Mouse (Mus musculus): ENCODE data around the gene Lad1.

Gene Lad1

DNA sequence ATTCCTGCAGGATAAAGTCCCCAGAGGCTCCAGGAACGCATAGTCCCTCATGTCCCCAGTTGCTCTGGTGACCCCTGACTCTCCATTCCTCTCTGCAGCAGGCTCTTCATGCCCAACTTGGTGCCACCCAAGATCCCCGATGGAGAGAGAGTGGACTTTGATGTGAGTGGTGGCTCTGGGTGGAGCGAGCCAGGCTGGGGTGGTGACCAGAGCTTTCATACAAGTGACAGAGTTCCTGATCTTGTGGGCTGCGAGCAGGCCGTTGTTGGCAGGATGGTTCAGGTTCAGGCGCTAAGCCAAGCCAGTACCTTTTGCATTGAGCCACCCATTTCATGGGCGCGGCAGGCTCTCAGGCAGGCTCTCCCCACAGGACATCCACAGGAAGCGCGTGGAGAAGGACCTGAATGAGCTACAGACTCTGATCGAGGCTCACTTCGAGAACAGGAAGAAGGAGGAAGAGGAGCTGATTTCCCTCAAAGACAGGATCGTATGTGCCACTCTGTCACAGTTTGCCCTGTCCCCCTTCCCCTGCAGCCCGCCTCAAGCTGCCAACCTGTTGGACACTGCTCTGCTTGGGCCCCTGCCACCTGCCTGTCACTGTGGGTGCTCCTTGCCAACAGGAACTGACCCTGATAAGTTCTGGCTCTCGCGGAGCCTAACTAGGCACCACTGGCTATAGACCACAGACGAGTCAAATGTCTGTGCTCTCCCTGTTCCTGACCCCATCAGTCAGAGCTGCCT lies 29.4 kb downstream of the Lad1 start:
- DNase-seq: no peak

GRCm38 (mm10) chr1:135850722-135851512 lies 32.5 kb downstream of the Lad1 start:
- DNase-seq: peak; percentile 10

- DNase-seq: no peak
Observed at GRCm38 (mm10) chr1:135852044-135852756, 33.8 kb downstream of the Lad1 start.

- no peak for DNase-seq
Observed at GRCm38 (mm10) chr1:135853200-135853599, 34.8 kb downstream of the Lad1 start.

GRCm38 (mm10) chr1:135854591-135855343 lies 36.4 kb downstream of the Lad1 start:
- DNase-seq: no peak

GRCm38 (mm10) chr1:135855344-135855687 lies 36.9 kb downstream of the Lad1 start:
- no peak for DNase-seq

DNA sequence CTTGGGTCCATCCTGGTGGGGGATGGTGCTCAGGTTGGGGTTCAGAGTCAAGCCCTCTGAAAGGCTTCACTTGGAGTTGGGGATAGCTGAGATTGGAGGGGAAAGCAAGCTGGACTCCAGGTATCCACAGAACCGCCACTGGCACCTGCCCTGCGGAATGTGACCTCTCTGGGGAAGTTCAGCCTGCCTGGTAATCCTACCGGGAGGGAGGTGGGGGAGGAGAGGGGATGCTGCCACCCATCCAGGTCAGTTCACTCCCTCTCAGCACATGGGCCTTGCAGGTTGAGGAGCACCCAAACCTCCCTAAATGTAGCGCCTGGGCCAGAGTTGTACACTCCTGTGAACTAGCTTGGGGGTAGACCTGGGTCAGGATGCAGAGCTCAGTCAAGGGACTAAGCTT lies 37.7 kb downstream of the Lad1 start:
- no peak for DNase-seq

DNA sequence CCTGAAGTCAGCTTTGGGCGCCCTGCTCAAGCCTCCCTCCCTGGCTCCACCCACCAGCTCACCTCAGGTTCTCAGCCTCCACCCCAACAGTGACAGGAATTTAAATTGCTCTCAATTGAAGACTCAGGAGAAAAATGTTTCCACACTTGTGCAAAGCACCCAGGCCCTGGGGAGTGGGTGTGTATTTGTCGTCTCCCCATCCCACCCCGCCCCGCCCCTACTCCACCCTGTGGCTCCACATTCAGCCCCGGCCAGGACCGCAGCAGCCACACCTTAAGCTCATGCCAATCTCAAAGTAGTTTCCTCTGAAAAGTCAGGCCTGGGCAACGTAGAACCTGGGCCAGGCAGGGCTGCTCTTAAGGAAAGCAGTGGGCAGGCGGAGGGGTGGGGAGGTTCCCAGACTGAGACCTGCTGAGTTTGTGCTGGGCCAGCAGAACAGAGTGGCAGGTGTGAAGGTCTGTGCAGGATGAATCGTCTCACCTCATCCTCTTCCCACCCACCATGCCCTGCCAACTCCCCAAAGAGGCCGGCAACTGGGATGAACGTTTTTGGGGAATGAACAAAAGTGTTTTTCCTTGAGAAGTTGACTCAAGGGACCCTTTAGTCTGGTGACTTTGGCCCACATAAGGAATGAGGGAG lies 38.9 kb downstream of the Lad1 start:
- no peak for DNase-seq

GRCm38 (mm10) chr1:135858533-135858932 lies 40.1 kb downstream of the Lad1 start:
- DNase-seq: no peak

GRCm38 (mm10) chr1:135861091-135861490 lies 42.7 kb downstream of the Lad1 start:
- DNase-seq: no peak

- no peak for DNase-seq
Observed at GRCm38 (mm10) chr1:135861980-135862552, 43.7 kb downstream of the Lad1 start.

DNA sequence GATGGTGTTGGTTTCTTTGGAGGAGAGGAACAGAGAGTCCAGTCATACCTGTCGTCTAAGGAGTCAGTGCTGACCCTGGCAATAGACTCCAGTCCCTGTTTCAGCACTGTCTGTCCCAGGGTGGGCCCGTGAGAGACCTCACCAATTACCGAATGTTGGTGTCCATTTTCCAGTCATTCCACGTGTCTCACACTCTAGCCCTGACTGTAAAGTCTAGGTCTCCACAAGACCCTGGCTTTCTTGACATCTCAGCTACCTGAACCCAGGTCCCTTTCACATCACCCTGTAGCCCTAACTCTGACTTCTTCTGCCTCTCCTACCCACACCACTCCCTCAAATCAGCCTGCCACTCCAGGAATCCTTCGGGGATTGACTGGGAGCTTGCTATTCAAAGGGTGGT lies 44.2 kb downstream of the Lad1 start:
- DNase-seq: no peak

DNA sequence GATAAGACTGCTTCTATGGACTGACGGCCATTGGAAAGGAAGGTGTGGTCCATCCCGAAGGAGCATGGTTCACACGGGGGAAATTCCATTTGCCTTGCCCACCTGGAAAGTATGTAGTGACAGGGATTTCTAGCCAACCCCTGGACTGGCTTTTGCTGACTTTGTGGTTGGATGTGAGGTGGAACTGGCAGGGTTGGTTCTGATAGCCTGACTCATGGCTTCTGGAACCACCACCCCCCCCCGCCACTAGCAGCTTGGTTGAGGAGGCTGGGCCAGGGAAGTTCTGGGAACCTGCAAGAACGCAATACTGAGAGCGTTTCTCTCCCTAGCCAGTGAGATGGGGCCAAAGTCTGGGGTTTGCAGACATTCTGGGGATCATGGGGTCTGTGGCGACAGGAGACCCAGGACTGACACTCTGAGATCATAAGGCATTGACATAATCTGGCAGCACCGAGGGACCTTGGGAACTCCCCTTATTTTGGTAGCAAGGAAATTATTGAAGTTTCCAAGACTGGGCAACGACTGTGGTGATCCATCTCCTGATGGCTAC lies 45.5 kb downstream of the Lad1 start:
- DNase-seq: no peak

GRCm38 (mm10) chr1:135864830-135865229 lies 46.4 kb downstream of the Lad1 start:
- no peak for DNase-seq

- DNase-seq: peak; percentile 75
Observed at GRCm38 (mm10) chr1:135865518-135866194, 47.3 kb downstream of the Lad1 start.

DNA sequence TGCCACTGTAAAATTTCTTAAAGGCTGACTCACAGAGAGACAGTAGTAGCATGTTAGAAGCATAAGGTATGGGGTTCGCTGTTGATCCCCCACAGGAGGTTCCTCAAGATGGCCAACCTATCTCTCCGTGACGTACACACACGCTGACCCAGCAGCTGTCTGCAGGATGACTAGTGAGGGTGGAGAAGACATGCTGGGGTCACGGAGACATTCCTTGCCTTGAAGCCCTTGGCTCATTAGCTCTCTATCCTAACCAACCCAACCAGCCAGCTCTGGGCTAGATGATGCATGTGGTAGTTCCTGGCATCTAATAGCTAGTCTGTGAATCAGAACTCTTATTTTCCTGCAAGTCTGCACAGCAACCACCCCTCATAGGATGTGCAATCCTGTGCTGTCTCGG lies 50.2 kb downstream of the Lad1 start:
- no peak for DNase-seq

- no peak for DNase-seq
Observed at GRCm38 (mm10) chr1:135872991-135873390, 54.6 kb downstream of the Lad1 start.

DNA sequence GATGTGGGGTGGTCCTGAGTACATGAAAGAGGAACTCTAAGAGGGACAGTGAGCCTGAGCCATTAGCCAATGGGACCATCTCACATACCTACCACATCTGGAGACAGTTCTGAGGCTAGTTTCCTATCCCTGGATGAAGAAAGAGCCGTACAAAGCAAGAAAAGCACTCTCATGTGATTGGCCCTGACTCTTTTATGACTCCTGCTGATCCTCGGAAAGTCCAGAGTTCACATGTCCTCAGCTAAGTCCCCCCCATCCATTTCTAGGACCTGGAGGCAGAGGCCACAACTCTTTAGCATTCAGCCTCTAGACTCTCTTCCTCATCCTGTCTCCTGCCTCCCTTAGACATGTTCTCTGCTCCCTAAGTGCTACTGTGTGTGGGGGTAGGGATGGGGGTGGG lies 58.9 kb downstream of the Lad1 start:
- no peak for DNase-seq

DNA sequence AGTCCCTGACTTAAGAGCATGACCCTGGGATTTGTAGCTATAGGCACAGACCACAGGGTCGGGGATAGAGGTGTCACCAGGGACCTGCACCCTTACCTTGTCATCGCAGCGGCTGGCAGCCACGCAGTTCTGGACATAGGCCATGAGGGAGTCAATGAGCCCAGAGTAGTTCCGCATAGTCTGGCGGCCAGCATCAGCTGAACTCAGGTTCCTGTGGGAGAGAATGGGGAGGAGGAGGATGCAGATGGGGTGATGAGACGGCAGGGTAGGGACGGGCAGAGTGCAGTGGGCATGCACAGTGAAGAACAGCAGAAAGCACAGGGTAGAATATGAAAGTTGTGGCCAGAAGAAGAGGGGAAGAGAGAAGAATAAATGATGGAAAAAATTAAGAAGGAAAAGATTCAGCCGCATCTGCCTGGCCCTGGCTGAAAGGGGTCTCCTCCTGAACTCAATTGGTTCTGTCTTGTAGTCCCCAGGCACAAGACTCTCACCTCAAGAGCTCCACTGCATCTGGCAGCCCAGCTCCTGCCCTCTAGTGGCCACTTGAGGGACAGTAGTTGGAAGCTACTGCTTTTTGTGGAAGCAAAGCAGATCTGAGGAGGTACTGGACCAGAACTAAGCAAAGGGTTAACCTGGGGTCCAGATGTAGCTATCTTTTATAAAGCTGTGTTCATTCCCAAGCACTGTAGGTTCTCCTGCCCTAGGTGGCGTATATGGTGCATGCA lies 64.1 kb downstream of the Lad1 start:
- peak; percentile 62 for DNase-seq

Measured in thymus, postnatal 25 days (tissue).